Mouse (Mus musculus): ENCODE measurements at regions not wholly inside any gene's neighbourhood (a gene's known extent, or its start where the extent isn't known, plus 50 kb on each side); places are given as distances from the start of the nearest gene placed in this dataset.
A peak's percentile ranks its signal among the peaks of the same experiment; 100 is the strongest.

- DNase-seq (ENCODE audit: extremely low spot score), result no peak
These were observed 574.6 kb downstream of the Stpg2 start for GRCm38 (mm10) chr3:139780054-139780453.

- no peak for DNase-seq (ENCODE audit: extremely low spot score)
These were observed 577.9 kb downstream of the Stpg2 start for GRCm38 (mm10) chr3:139783406-139783805.

DNA sequence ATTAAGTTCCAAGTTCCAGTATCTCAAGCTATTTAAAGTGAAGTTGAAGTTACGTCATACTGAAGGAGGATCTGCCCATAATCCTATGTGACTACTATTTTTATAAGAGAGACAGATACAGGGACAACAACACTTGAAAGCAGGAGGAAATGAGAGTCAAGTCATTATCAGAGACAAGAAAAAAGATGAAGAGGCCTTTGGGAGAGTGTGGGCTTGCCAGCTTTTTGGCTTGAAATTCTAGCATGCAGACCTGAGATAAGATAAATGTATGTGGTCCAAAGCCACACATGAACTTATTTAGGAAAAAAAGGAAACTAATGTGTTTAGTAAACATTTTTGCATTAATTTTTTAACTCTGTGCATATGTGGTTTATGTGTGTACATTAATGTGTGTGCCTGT is 581.0 kb downstream of the Stpg2 start:
- no peak for DNase-seq (ENCODE audit: extremely low spot score)

DNA sequence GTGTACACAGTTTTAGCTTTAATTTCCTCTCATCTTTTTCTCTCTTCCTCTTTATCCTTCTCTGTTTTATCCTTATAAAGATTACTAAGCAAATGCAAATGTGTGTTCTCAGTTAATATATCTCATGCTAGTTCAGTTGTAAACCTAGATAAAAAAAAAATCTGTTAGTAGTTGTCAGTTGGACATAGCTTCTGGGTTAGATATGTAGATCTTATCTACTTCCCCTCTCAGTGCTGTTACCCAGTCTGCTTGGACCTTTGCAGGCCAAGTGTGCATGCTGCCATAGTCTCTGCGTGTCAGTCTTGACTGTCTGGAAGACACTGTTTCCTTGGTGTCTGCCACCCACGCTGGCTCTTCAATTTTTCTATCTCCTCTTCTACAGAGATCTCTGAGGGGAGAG is 583.4 kb downstream of the Stpg2 start:
- DNase-seq (ENCODE audit: extremely low spot score), result no peak

- DNase-seq (ENCODE audit: extremely low spot score), result no peak
These were observed 591.2 kb downstream of the Stpg2 start for GRCm38 (mm10) chr3:139796685-139797084.

DNA sequence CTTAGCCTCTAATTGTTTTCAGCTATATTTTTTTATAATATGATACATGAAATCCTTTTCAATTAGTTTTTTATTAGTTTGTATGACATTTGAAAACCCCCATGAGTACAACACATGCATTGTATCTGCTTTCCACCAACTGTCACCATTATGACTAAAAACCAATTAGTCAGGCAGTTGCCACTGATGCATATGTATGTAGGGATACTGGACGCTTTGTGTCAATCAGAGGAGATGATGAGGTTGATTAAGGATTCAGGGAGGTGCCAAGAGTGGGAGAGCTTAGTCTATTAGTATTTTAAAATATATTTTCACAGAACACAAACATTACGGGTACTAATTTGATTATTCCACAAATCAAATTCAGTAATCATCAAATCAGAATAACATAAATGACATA is 593.6 kb downstream of the Stpg2 start:
- DNase-seq (ENCODE audit: extremely low spot score), result no peak

DNA sequence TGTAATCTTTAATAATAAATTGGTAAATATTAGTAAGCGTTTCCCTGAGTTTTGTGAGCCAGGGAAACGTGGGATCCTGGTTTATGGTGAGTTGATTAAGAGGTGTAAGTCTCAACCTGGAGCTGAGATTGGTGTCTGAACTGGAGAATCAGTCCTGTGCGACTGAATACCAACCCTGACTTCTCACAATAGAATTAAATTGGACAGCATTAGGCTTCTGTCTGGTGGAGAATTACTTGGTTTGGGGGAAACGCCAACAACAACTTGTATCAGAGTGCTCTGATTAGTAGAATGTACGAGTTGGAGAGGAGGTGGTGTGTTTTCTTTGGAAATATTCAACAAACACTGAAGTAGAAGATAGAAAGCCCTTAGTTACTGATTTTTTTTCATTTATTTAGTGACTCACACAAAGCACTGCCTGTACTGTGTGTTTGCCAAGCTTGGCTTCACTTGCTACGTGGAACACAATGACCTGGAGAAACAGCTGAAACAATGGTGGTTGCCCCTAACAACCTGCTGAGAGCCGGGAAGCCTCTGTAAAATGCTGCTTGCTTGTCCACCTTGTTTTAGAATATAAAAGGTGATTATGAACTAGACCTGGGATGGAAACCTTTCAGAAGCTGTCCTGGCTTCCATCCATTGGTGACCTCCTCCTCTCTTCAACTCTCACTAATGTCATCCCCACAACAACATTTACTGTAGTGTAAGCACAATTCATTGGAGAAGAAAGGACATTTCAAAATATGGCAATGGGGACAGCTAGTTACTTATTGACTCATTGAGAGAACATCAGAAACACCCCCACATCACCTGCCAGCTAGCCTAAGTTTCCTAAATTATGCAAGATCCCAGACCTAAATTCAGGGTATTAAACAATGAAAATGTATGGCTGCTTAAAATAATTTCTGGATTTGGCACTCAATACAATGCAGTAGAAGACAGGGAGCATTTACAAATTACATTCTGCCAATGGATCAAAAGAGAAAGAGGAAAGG is 597.5 kb downstream of the Stpg2 start:
- DNase-seq (ENCODE audit: extremely low spot score), result no peak

DNA sequence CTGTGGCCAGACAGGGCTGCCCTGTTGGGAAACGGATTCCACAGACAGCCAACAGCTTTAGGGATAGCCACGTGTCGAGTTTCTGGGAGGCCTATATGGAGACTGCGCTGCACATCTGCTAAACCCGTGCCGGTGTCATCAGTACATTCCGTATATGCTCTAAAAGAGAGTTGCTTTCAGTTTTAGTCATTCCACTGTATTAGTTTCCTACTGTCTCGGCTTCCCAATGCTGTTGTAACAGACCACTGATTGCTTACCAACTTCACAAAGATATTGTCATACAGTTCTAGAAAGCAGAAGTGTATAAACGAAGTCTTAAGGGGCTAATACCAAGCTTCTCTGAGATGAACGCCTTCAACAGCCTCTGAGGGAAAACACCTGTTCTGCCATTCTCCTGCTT is 622.5 kb downstream of the Stpg2 start:
- DNase-seq (ENCODE audit: extremely low spot score), result no peak

- DNase-seq (ENCODE audit: extremely low spot score), result no peak
These were observed 623.1 kb downstream of the Stpg2 start for GRCm38 (mm10) chr3:139828581-139828980.

- no peak for DNase-seq (ENCODE audit: extremely low spot score)
These were observed 627.1 kb downstream of the Stpg2 start for GRCm38 (mm10) chr3:139832599-139832998.

DNA sequence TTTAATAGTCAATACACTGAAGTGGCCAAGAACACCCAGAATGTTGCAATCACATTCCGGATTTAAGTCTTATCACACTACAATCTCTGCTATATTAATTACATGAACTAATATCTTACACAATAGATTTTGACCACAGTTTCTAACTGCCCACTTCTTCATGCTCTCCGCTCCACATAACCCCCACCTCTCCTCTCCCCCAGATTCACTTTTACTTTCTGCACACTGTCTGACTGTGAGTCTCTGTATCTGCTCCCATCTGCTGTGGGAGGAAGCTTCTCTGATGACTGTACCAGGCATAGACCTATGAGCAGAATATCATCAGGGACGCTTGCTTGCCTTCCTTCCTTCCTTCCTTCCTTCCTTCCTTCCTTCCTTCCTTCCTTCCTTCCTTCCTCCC is 636.5 kb downstream of the Stpg2 start:
- DNase-seq (ENCODE audit: extremely low spot score), result no peak

DNA sequence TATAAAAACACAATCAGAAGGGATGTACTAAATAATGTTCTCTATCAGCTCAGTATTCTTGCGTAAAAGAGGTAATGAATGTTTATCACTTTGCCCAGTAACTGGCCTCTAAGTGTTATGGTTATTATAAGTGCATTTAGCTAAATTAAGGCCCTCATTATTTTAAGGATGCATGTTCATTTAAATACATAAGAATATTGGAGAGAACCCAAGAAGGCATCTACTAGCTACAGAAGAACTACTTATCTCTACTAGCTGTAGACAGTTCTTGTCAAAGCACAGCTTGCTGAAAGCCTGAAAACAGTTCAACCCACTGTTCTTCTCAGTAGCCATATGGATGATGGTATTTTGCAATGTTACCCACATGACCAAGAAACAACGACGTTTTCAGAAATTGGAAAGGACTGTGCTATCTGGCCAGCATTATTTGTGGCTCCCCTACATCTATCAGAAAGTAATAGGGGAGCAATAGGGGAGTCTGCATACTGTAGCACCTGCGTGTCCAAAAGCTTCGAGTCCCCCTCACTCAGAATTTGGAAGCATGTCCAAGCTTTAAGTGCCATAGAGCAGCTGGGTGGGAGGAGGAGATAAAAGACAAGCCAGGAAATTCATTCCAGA is 637.6 kb downstream of the Stpg2 start:
- no peak for DNase-seq (ENCODE audit: extremely low spot score)

- DNase-seq (ENCODE audit: extremely low spot score), result no peak
These were observed 638.9 kb downstream of the Stpg2 start for GRCm38 (mm10) chr3:139844443-139844842.

DNA sequence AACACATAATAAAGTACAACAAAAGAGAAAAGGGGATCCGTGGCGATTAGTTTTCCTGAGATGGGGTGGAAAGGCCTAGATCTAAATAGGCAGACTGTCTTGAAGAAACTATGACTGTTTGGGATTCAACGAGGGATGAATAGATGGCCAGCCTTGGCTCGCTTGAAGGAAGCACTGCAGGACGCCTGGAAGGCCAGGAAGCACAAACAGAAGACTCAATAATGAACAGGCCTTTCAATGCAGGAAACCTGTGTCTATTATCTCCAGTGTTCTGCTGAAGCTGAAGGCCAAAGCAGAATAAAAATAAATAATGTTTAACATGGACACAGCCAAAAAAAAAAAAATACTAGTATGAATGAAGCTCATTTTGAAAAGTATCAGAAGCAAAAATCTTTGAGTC is 642.3 kb downstream of the Stpg2 start:
- DNase-seq (ENCODE audit: extremely low spot score), result no peak

DNA sequence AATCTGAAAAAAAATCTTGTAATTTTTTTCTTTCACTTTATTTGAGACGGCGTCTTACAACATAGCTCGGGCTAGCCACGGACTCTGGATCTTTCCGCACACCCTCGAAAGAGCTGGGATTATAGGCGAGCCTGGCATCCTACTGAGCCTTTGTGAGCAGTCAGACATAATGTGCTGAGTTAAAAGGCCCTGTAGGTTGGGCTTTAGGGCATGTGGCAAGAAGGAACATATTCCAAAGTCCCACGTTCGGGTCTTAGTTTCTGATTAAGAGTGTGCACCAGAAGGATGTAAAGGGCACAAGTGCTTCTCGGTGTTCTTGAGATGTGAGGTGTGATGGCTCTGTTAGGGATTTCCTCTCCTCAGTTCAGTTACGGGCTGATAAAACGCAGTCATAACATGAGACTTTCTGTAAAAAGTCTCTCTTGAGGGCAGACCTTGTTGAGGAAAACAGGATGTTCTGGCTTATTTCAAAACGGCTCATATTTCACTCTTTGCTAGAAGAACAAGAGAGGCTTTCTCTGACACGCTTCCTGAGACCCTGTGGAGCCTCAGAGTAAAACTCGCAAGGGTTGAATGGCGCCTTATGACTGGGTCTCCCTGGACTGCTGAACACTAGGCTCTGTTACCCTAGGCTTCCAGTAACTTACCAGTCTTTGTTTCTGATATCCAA is 654.6 kb downstream of the Stpg2 start:
- peak; percentile 39 for DNase-seq (ENCODE audit: extremely low spot score)

- peak; percentile 39 for DNase-seq (ENCODE audit: extremely low spot score)
These were observed 655.4 kb downstream of the Stpg2 start for GRCm38 (mm10) chr3:139860831-139861371.

DNA sequence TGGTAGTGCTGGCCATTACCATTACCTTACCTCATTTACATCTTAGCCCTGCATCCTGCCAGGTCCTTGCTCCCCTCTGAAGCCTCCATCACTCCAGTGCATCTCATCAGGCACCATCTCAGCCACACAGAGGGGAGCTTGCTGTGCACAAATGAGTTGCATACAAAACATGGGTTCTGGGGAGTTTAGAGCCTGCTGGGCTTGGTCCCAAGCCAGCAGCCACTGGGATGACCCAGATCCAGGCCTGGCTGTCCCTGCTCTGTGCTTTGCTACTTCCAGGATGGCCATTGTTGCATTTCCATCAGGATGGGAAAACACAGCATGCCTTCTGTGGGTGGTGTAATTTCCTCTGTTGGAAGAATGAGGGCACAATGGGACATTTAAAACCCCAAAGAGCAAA is 660.8 kb downstream of the Stpg2 start:
- DNase-seq (ENCODE audit: extremely low spot score), result no peak

GRCm38 (mm10) chr3:139867030-139867429 is 661.5 kb downstream of the Stpg2 start:
- no peak for DNase-seq (ENCODE audit: extremely low spot score)

DNA sequence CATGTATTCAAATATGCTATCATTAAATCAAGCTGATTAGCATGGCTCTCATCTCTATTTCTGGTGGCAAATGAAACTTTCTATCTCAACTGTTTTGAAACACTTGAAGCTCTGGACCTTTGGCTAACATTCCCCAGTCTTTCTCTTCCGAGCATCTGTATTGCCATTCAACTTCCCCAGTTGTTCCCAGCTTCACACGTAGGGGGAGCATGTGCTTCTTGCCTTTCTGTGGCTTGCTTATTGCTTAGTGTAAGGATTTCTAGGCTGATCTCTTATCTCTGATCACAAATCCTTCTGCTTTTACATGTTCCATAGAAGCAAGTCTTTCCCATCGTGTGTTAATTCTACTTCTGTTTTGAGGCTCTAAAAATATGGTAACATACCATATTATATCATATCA is 662.0 kb downstream of the Stpg2 start:
- no peak for DNase-seq (ENCODE audit: extremely low spot score)

GRCm38 (mm10) chr3:139869779-139870178 is 664.3 kb downstream of the Stpg2 start:
- no peak for DNase-seq (ENCODE audit: extremely low spot score)

GRCm38 (mm10) chr3:139885942-139886860 is 680.7 kb downstream of the Stpg2 start:
- DNase-seq (ENCODE audit: extremely low spot score), result no peak
